Mouse (Mus musculus) lung, postnatal 0 days (tissue): Measurements from ENCODE around the gene Znrf3.

ENCODE experiments used
- CTCF ChIP-seq: IDR thresholded peaks from 2 replicates; pipeline ENCODE4 v1.5.1; 2016; ENCODE audit warnings: antibody characterized with exemption, mild to moderate bottlenecking
- EP300 ChIP-seq: IDR thresholded peaks from 2 replicates; pipeline ENCODE4 v1.6.1; 2016; ENCODE audit warnings: antibody characterized with exemption, mild to moderate bottlenecking, control low read depth

DNA sequence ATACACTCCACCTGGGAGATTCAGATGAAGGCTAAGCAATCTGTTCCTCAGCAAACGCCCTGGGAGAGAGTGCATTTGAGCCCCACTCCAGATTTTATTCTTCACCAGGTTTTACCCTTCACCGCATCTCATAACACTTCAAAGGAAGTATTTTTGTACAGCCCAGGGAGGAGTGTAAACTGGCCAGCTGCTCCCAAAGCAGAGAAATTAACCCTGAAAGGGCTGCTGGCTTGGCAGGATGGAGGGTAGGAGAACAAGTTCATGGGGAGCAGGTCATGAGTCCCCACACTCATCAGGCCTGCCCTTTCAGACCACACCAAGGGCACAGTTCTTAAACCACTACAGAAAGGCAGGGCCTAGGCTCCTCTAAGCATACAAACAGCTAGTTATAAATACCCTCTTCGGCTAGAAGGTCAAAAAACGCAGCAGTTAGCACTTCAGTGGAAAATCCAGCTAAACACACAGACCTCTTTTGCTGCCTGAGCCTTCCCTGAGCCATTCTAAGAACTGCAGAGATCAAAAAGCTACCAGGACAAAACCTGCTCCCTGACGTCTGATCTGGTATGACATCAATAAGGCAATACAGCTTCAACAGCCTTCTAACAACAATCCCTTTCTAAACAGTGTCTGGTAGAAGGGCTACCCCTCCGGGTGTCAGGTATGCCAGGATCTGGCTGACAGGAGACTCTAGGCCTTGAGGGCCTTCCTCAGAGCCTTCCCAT, 28.9 kb downstream of the Znrf3 start:
- no peak; the same call in 1 of the 2 replicates for TF ChIP-seq EP300
- TF ChIP-seq CTCF = no peak
